Mouse (Mus musculus): Measurements from ENCODE around the gene Atp5h. TPM values are rescaled to one million over a fixed set of nuclear protein-coding genes. Genes with fewer than 3 reads are reported as not detected.

The Atp5h gene
- polyA plus RNA-seq, 1 experiment from 2014 or later = 895 TPM

GRCm38 (mm10) chr11:115452281-115452860 lies 32.6 kb upstream of the Atp5h start:
- ATAC-seq (ENCODE audit: low FRiP score, low read depth) = no peak

GRCm38 (mm10) chr11:115451781-115452241 lies 32.0 kb upstream of the Atp5h start:
- ATAC-seq (ENCODE audit: low FRiP score, low read depth) = no peak
- no peak overlapping the region for H3K4me2 ChIP-seq (replicated peaks)
- H3K4me3 ChIP-seq = no peak overlapping the region
- no peak overlapping the region for H3K9ac ChIP-seq
- no peaks in the 10 kb centered on the region for H3K27me3 ChIP-seq (replicated peaks)
- H3K27ac ChIP-seq = no peak overlapping the region
- H3K9me3 ChIP-seq = no peaks in the 10 kb centered on the region
- H3K36me3 ChIP-seq = no peaks in the 10 kb centered on the region
- H3K4me1 ChIP-seq = no peaks in the 10 kb centered on the region
- WGBS = 87% methylated on average over 8 of the region's 8 CpGs

More at GRCm38 (mm10) chr11:115452281-115452860, 32.6 kb upstream of the Atp5h start:
- H3K27ac ChIP-seq = no peak overlapping the region
- H3K9ac ChIP-seq = no peak overlapping the region
- H3K9me3 ChIP-seq = no peaks in the 10 kb centered on the region
- H3K4me1 ChIP-seq = 0 out of 2 replicates have a peak, but pooled peaks cover 3% of the 10 kb centered on the region
- no peaks in the 10 kb centered on the region for H3K36me3 ChIP-seq
- H3K27me3 ChIP-seq (replicated peaks) = no peaks in the 10 kb centered on the region
- H3K4me2 ChIP-seq (replicated peaks) = no peak overlapping the region
- no peak overlapping the region for H3K4me3 ChIP-seq
- 86% methylated on average over 7 of the region's 7 CpGs for WGBS

DNA sequence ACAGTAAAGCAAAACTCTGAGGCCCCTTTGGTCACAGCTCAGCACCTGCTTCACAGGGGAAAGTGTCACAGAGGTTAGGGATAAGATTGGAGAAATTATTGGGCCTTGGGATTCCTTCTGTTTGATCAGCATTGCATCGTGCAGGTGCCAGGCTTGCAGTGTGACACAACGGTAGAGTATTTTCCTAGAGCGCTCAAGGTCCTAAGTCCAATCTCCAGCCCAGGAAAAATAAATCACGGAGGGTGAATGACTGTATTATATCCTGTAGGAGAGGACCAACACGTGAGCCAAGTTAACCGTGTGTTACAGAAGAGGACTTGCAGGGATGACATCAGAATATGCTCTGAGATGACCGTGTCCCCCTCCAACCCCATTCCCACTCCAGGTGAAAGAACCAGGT lies 30.4 kb upstream of the Atp5h start:
- Histone ChIP-seq H3K36me3 (no peaks in the 10 kb centered on the region), H3K9ac (no peak overlapping the region), H3K4me1 (no peaks in the 10 kb centered on the region), H3K27me3 (replicated peaks) (no peaks in the 10 kb centered on the region), H3K9me3 (no peaks in the 10 kb centered on the region), H3K4me3 (no peak overlapping the region), H3K4me2 (replicated peaks) (no peak overlapping the region), H3K27ac (no peak overlapping the region)
- WGBS = 90% methylated on average over 7 of the region's 7 CpGs
- ATAC-seq (ENCODE audit: low FRiP score, low read depth) = no peak

- Histone ChIP-seq H3K4me1 (no peaks in the 10 kb centered on the region), H3K9me3 (no peaks in the 10 kb centered on the region), H3K4me3 (no peak overlapping the region), H3K27ac (no peak overlapping the region), H3K36me3 (no peaks in the 10 kb centered on the region), H3K4me2 (replicated peaks) (no peak overlapping the region), H3K27me3 (replicated peaks) (no peaks in the 10 kb centered on the region), H3K9ac (no peak overlapping the region)
- 54% methylated on average over 7 of the region's 7 CpGs for WGBS
- ATAC-seq (ENCODE audit: low FRiP score, low read depth) = no peak
Measured at GRCm38 (mm10) chr11:115448998-115449397, 29.2 kb upstream of the Atp5h start.

GRCm38 (mm10) chr11:115448075-115448474 lies 28.3 kb upstream of the Atp5h start:
- Histone ChIP-seq H3K9me3 (no peaks in the 10 kb centered on the region), H3K4me2 (replicated peaks) (no peak overlapping the region), H3K9ac (no peak overlapping the region), H3K27me3 (replicated peaks) (no peaks in the 10 kb centered on the region), H3K4me3 (no peak overlapping the region), H3K4me1 (no peaks in the 10 kb centered on the region), H3K36me3 (no peaks in the 10 kb centered on the region), H3K27ac (no peak overlapping the region)
- 87% methylated on average over 16 of the region's 16 CpGs for WGBS
- ATAC-seq (ENCODE audit: low FRiP score, low read depth) = no peak

GRCm38 (mm10) chr11:115447321-115447885 lies 27.6 kb upstream of the Atp5h start:
- 87% methylated on average over 11 of the region's 11 CpGs for WGBS
- Histone ChIP-seq H3K9ac (no peak overlapping the region), H3K4me1 (no peaks in the 10 kb centered on the region), H3K4me2 (replicated peaks) (no peak overlapping the region), H3K27me3 (replicated peaks) (no peaks in the 10 kb centered on the region), H3K36me3 (no peaks in the 10 kb centered on the region), H3K27ac (no peak overlapping the region), H3K4me3 (no peak overlapping the region), H3K9me3 (no peaks in the 10 kb centered on the region)
- ATAC-seq (ENCODE audit: low FRiP score, low read depth) = no peak

- no peak overlapping the region for H3K27ac ChIP-seq
- no peak overlapping the region for H3K4me3 ChIP-seq
- WGBS = 82% methylated on average over 3 of the region's 3 CpGs
- H3K4me1 ChIP-seq = no peaks in the 10 kb centered on the region
- no peak for ATAC-seq (ENCODE audit: low FRiP score, low read depth)
- no peak overlapping the region for H3K4me2 ChIP-seq (replicated peaks)
- no peaks in the 10 kb centered on the region for H3K9me3 ChIP-seq
- H3K27me3 ChIP-seq (replicated peaks) = no peaks in the 10 kb centered on the region
- H3K36me3 ChIP-seq = no peaks in the 10 kb centered on the region
- no peak overlapping the region for H3K9ac ChIP-seq
Measured at GRCm38 (mm10) chr11:115446906-115447305, 27.1 kb upstream of the Atp5h start.

GRCm38 (mm10) chr11:115441417-115441816 lies 21.7 kb upstream of the Atp5h start:
- no peak for ATAC-seq (ENCODE audit: low FRiP score, low read depth)
- Histone ChIP-seq H3K36me3 (no peaks in the 10 kb centered on the region), H3K9ac (no peak overlapping the region), H3K4me2 (replicated peaks) (peak overlapping the region; percentile 12; the same call in 1 of the 2 replicates), H3K4me1 (peaks cover 2% of the 10 kb centered on the region; the same call in 1 of the 2 replicates), H3K27ac (no peak overlapping the region), H3K4me3 (no peak overlapping the region), H3K27me3 (replicated peaks) (0 out of 2 replicates have a peak, but pooled peaks cover 3% of the 10 kb centered on the region), H3K9me3 (peaks cover 5% of the 10 kb centered on the region; the same call in 1 of the 2 replicates)
- WGBS = 47% methylated on average over 15 of the region's 15 CpGs

GRCm38 (mm10) chr11:115439906-115440595 lies 20.3 kb upstream of the Atp5h start, which contains the start of gene Trim80:
TSS of gene Trim80 (plus strand) at chr11:115440545.
- H3K4me1 ChIP-seq = peaks cover 13% of the 10 kb centered on the region
- no peak within 1 kb of the TSS for H3K9ac ChIP-seq
- H3K27me3 ChIP-seq (replicated peaks) = 0 out of 2 replicates have a peak, but pooled peaks cover 3% of the 10 kb centered on the region
- H3K36me3 ChIP-seq = no peaks in the 10 kb centered on the region
- no peak within 1 kb of the TSS for H3K27ac ChIP-seq
- H3K4me2 ChIP-seq (replicated peaks) = peak within 1 kb of the TSS; percentile 12; the same call in 1 of the 2 replicates
- peaks cover 5% of the 10 kb centered on the region; the same call in 1 of the 2 replicates for H3K9me3 ChIP-seq
- no peak within 1 kb of the TSS for H3K4me3 ChIP-seq
- WGBS = 92% methylated on average over 9 of the region's 9 CpGs
- ATAC-seq (ENCODE audit: low FRiP score, low read depth) = no peak

DNA sequence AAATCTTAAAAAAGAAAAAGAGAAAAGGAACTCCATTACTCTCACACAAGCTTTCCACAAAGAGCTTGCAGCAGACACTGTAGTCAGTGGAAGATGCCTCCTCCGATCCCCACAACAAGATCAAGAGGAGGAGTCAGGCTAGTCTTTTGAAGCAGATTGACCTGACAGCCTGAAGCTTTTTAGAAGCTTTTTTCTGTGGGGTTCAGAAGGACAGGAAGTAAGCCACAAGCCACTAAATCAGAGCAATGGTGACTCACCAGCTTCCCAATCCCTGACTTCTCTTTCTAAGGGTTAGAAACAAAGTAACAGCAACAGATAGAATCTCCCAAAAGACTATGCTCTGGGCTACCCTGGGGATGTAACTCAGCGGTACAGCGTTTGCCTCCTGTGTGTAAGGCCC lies 19.6 kb upstream of the Atp5h start:
- Histone ChIP-seq H3K27ac (no peak overlapping the region), H3K4me3 (no peak overlapping the region), H3K9ac (no peak overlapping the region), H3K36me3 (no peaks in the 10 kb centered on the region), H3K4me2 (replicated peaks) (no peak overlapping the region), H3K4me1 (peaks cover 13% of the 10 kb centered on the region), H3K9me3 (peaks cover 5% of the 10 kb centered on the region; the same call in 1 of the 2 replicates), H3K27me3 (replicated peaks) (0 out of 2 replicates have a peak, but pooled peaks cover 3% of the 10 kb centered on the region)
- no peak for ATAC-seq (ENCODE audit: low FRiP score, low read depth)
- WGBS = 93% methylated on average over 3 of the region's 3 CpGs

DNA sequence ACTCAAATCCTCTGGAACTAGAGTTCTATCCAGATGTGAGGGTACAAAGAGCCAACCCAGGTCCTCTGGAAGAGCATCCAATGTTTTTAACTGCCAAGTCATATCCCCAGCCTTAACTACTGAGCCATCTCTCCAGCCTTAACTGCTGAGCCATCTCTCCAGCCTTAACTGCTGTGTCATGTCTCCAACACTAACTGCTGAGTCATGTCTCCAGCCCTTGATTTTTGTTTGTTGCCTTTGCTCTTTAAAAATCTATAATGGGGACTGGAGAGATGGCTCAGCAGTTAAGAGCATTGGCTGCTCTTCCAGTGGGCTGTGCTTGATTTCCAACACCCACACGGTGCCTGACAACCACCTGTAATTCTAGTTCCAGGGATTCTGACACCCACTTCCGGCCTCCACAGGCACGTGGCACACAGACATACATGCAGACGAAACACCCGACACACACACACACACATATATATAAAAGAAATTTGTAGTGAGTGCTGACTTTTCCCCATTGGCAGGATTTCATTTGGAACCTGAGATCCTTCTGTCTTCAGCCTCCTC lies 17.9 kb upstream of the Atp5h start:
- Histone ChIP-seq H3K4me3 (no peak overlapping the region), H3K9me3 (peaks cover 5% of the 10 kb centered on the region; the same call in 1 of the 2 replicates), H3K27me3 (replicated peaks) (0 out of 2 replicates have a peak, but pooled peaks cover 3% of the 10 kb centered on the region), H3K27ac (no peak overlapping the region), H3K4me1 (peaks cover 13% of the 10 kb centered on the region), H3K9ac (no peak overlapping the region), H3K36me3 (peaks cover 4% of the 10 kb centered on the region; the same call in 1 of the 2 replicates), H3K4me2 (replicated peaks) (no peak overlapping the region)
- 88% methylated on average over 5 of the region's 5 CpGs for WGBS
- ATAC-seq (ENCODE audit: low FRiP score, low read depth) = no peak
